Mouse (Mus musculus) MEL (cell line): ENCODE data around the gene Mapk7.

Experiments used
- CTCF ChIP-seq, 3 experiments: IDR thresholded peaks in 2 of 3; conservative IDR thresholded peaks in 1 of 3; 2 replicates each; pipeline ENCODE4 v1.5.1; 2011 to 2012; ENCODE audit warnings: low read length in 3 of 3, low read depth in 2 of 3, mild to moderate bottlenecking in 2 of 3, improper control_type of control experiment in 1 of 3, inconsistent platforms in 1 of 3, mixed read lengths in 1 of 3, moderate library complexity in 1 of 3; ENCODE audit not compliant: control insufficient read depth in 1 of 3, insufficient read depth in 1 of 3, poor library complexity in 1 of 3, severe bottlenecking in 1 of 3
- HCFC1 ChIP-seq: IDR thresholded peaks from 2 replicates; pipeline ENCODE4 v1.6.1; 2012; ENCODE audit warnings: low read depth, mild to moderate bottlenecking, inconsistent platforms, low read length, improper control_type of control experiment, moderate library complexity
- POLR2AphosphoS2 ChIP-seq: IDR thresholded peaks from 2 replicates; pipeline ENCODE4 v1.6.1; 2011; ENCODE audit warnings: low read length, improper control_type of control experiment
- USF1 ChIP-seq: IDR thresholded peaks from 2 replicates; pipeline ENCODE4 v1.6.1; 2014; ENCODE audit warnings: low read depth, mild to moderate bottlenecking, inconsistent platforms, low read length, improper control_type of control experiment, moderate library complexity

GRCm38 (mm10) chr11:61470880-61471279 lies 23.3 kb downstream of the Mapk7 start:
- TF ChIP-seq USF1 = no peak
- TF ChIP-seq CTCF (IDR thresholded peaks at IDR 0.05 in 2 of 3, conservative IDR thresholded peaks at IDR 0.05 in 1 of 3; ENCODE audit: control insufficient read depth in 1 of 3, insufficient read depth in 1 of 3, low read depth in 2 of 3, low read length in 3 of 3, poor library complexity in 1 of 3, severe bottlenecking in 1 of 3) = no peak
- TF ChIP-seq POLR2AphosphoS2 = no peak
- no peak for TF ChIP-seq HCFC1
